Mouse (Mus musculus): Measurements from ENCODE around the gene Tmem239.

Tmem239 gene

DNA sequence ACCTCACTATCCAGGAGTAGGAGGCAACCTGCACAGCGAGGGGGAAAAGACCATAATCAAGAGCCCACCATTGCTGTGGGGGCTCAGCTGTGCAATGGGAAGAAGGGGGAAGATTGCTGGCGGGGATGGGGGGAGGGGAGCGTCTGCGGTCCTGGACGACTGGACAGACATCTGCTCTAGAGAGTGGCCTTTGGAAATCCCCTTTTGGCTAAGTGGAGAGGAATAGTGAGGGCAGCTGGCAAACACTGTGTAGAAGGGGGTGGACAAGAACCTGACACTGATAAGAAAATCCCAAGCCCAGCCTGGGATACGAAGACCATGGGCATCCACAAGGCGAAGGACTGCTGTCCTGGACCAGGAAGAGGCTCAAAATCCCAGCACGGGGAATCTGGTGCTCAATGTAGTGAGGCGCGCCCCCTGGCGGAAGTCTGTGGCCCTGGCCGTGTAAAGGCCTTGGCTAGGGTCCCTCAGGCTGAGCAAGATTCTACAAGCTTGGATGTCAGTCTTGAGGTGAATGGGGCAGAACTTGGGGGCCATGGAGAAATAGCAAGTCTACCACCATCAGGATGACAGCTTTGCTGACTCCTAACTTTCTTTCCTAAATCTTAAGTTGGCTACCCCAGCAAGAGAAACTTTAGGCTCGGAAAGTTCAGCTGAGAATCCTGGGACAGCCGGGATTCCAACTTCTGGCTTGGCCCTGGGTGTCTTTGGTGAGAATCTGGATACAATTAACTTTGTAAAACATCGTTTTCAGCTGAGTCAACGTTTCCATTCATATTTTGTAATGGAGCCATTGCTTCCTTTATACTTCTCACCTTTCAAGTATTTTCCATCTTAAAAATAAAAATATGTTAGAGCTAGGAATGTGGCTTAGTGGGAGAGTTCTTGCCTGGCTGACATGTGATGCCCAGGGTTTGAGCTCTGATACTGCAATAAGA, 5.5 kb downstream of the Tmem239 start:
- DNase-seq = peak; percentile 61

DNA sequence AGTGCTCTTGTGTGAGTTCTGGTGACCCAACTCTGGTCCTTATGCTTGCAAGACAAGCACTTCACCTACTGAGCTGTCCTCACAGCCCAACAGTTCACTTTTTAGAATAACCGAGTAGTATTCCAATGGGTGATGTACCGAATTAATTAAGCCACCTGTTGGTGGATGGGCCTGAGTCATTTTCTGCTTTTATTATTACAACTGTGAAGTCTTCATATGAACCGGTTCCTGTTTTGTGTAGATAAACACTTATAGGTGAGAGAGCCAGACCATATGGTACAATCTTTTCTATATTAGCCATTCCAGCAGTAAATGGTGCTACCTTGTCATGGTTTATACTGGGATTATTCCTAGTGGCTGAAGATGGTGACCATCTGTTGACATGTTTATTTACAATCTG, 6.5 kb downstream of the Tmem239 start:
- DNase-seq = no peak

DNA sequence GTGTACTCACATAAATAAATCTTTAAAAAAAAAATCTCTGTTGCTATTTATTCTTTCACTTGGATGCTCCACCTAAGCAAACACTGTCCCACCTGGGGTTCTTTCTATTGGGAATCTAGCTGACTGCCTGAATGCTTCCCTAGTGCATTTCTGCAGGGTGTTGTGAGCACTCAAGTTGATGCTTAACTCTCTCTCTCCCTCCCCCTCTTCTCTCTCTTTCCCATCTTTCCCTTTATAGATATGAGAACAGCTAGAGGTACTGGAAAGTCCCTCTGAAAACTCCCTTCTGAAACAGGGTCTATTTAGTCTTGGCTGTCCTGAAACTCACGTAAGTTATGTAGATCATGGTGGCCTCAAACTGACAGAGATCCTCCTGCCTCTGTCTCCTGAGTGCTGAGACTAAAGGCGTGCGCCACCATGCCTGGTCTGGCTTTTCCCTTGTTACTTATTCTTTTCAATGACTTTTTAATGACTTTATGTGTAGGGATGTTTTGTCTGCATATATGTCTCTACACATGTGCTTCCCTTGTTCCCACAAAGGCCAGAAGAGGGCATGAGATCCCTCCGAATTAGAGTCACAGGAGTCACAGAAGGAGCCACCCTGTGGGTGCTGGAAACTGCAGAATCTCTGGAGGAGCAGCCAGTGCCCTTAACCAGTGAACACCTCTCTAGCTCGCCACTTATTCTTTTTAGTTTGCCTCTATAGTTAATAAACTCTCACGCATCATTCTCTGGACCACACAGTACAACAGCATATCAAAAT, 8.0 kb downstream of the Tmem239 start:
- DNase-seq = no peak

DNA sequence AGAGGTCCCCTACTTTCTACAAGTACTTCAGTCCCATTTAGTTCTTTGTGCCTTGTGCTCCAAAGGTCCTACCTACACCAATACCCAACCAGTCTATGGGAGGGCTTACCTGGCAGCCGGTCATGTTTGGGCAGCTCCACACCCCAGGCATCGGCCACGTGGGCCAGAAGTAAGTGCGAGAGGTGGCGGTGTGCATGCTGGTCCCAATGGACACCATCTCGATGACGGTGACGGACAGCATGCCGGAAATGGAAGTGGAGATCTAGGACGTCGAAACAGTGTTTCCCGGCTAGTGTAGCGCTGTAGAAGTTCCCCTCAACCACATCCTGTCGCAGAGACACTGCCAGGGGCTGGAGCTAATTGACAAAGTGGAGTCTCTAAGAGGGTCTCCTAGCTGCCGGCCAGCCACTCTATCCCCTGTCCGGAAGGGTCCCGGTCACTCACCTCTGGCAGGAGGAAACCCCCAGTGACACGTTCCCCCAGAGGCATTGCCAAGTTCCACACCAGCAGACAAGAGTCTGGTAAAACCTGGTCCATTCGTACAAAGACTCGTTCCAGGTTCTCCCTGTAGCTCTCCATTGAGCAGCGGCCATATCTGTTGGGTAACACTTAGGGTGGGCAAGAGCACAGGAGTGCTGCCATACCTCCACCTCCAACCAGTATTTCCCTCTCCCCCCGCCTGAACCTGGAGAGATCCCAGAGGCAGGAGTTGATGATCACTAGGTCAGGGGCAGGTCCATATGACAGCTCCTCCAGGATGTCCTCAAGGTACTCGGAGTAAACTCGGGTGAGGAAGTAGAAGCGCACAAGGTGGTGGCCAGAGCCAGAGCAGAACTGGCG, 15.7 kb downstream of the Tmem239 start:
- DNase-seq = no peak

DNA sequence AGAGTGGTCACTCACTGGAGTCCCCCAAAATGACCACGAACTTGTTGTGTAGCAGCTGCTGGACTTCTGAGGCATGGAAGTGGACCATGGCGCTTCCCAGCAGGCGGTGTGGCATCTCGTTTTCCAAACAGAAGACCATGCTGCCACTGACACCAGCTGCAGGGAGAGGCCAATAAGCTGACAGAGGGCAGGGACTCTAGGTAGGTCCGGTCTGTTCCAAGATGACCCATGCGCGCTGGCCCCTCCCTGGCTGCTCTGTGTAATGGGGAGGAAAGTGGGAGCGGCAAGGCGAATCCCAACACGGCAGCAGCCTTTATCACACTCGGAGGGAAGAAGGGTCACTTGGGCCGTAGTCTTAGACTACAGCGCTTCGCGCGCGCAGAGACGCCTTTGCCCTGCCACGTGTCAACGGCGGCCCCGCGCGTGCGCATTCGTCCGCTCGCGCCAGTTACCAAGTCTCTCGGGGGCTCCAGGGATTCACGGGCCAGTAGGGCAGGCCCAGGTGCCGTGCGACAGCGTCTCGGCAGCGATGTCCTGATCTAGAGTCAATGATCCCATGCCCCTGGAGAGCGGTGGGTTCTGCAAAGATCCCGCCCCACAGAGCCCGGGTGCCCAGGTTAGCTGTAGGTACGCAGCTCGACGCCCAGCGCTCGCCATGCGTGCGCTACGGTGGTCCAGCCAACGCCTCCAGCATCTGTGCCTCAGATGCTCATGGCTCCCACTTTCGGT, 17.3 kb downstream of the Tmem239 start:
- DNase-seq = no peak

DNA sequence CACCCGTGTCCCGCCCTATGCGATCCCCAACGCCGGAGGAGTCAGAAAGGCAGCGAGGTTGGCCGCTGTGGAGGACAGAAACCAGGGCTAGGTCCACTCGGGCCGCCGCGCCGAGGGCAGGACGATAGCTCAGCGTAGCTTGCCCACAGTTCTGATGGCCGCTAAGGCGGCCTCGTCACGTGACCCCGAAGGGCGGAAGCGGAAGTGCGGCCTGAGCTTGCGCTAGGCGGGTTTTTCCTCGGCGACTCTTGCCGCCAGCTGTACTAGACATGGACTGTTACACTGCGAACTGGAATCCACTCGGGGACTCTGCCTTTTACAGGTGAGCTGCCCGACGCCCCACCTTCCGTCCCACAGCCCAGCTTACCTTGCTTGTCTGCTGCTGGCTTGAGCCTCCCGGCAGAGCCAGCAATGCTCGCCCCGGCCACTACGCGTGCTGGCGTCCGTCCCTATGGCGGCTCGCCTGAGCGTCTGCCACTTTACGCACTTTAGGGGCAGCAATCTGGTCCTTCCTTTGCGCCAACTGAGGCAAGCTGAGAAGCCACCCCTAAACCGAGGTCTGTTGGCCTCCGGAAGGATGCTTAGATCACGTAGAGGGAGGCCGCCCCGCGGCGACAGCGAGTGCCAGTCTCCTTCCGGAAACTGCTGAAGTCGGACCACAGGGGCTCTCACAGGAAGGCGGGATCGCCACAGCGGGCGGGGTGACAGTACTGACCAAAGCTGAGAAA, 18.0 kb downstream of the Tmem239 start, which contains the start of the genes Vps16 and Pced1a:
Gene Vps16 (plus strand): TSS at position 214 of the 728 bp plus-strand sequence.
Gene Pced1a (minus strand): TSS at position 576 of the 728 bp plus-strand sequence.
- peak; percentile 95 for DNase-seq

DNA sequence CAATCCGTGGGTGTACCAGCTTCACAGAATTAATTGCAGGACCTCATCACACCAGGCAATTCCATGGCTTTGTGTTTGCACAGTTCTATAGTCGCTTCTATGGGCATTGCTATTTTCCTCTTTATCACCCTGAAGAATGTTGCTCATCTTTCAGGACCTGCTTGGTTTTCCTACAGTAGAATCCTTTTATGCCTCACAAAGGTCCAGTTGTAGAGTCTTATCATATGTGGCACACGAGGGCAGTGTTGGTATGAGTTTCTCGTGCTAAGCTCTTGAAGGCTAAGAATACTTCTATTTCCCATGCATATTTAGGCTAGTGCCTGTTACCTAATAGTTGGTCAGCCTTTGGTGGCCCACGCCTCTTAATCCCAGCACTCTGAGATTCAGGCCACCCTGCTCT, 18.8 kb downstream of the Tmem239 start:
- DNase-seq = no peak

DNA sequence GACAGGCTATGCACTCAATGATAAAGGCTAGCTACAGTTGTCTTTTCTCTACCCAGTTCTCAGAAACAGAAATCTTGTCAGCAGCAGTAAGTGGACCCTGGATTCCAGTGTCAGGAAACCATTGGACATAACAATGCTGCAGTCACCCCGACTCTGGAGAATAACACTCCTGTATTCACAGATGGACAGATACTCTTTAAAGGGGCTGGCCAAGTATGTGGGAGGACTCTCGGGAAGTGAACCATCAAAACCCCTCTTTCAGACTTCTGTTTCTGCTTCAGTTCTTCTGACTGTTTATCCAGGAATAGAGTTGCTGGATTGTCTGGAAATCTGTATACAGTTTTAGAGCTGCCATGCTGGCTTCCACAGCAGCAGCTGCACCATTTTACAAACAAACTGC, 23.6 kb downstream of the Tmem239 start:
- DNase-seq = no peak

DNA sequence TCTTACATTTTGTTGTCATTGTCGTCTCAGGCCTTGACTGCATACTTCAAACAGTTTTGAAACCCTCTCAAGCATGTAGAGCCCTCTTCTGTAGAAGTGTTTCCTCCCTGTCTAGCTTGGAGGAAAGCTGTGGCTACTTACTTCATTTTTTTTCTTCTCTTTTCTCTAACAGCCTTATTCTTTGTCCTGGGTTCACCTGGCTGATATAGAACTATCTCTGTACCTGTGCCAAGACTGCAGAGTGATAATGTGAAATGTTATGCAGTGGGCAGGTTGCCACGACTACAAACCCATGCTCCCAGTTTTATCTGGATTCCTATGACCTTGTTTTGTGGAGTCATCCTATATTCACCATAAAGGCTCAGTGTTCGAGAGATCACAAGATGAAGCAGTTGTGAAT, 24.2 kb downstream of the Tmem239 start:
- no peak for DNase-seq

DNA sequence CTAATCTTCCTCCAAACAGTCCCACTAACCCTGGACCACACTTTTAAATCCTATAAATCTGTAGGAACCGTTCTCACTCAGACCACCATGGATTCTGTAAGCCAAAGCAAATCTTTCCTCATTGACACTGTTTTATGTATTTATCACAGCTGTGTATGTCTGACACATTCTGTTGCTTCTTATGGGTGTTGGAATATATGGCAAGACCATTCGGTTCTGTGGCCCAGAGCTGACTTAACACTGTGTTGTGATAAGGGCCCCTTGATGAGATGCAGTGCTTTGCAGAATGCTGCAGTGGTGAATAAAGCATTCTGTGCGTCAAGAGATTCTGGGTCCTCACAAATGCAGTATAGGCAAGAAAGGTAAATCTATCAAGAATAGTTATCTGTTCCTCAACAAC, 25.9 kb downstream of the Tmem239 start:
- DNase-seq = no peak

DNA sequence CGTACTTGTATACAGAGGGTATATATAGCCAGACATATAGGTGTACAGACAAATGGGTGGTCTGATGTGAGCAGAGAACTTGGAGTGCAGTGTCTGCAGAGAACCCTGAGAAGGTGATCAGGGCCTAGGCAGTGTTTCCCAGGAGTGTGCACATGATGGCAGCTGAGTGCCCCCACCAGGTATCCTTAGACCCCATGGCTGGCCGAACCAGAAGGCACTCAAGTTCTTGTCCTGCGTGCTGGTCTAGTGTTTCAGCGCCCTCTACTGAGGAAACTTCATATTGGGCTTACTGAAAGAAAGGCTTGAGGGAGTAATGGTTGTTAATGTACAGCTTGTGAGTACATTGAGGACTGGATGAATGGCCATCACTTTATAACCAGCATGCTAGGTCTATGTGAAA, 26.9 kb downstream of the Tmem239 start:
- peak; percentile 21 for DNase-seq

DNA sequence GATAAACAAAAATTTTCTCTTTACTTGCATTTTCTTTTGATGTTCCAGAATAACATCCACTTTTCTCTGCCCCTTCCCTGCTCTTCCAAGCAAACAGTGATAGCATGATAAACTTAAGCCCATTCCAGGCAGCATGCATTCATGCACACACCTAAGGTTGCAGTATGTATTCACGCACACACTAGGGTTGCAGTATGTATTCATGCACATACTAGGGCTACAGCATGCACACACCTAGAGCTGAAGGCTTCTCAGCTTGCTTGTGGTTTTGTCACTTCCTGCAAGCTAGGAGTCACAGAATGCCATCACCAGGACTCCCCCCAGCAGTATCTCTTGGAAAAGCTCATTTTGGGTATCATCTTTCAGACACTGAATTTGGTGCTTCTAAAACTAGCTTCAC, 30.5 kb downstream of the Tmem239 start:
- DNase-seq = no peak

DNA sequence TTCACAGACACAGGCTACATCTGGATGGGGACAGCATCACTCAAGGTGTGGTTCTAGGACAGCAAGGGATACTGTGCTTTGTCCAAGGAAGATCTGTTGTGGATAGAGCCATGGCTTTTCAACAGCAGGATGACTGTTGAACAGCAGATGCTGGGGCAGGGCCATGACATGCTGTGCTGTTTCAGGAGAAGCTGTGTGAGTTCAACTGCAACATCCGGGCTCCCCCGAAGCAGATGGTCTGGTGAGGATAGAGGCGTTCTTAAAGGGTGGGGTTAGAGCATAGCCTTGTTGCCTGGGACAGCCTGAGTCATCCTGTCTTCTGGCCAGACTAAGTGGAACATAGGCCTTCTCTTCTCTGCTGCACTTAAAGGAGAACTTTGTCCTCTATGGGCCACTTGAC, 32.6 kb downstream of the Tmem239 start:
- DNase-seq = no peak

DNA sequence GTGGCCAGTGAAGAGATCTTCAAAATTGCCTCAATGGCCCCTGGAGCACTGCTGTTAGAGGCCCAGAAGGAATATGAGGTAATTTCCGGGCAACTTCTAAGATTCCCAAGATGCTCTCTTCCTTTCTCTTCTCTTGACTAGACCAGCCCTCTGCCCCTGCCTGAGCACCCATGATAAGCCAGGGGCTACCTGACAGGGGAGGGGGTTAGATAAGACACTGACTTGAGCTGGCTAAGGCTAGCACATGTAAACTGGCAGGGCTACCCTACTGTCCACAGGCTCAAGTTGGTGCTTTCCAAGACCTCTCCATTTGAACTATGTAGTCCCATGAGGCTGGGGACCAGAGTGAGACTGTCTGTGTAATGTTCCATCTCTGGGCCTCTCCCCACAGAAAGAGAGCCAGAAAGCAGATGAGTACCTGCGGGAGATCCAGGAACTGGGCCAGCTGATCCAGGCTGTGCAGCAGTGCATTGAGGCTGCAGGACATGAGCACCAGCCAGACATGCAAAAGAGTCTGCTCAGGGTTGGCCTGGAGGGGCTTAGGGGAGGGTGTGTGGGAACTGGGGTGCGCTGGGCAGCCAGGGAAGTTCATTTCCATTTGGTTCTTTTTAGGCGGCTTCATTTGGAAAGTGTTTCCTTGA, 33.7 kb downstream of the Tmem239 start:
- DNase-seq = no peak

DNA sequence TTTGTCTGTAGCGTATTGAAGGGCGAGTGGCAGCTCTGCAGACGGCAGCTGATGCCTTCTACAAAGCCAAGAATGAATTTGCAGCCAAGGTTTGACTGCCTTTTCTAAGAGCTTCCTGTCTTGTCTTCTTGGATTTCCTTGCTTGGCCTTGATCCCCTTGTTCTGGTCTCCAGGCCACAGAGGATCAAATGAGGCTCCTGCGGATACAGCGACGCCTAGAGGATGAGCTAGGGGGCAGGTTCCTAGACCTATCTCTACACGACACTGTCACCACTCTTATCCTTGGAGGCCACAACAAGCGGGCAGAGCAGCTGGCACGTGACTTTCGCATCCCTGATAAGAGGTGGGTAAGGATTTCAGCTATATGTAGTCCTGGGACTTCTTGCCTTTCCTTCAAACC, 35.9 kb downstream of the Tmem239 start:
- no peak for DNase-seq

DNA sequence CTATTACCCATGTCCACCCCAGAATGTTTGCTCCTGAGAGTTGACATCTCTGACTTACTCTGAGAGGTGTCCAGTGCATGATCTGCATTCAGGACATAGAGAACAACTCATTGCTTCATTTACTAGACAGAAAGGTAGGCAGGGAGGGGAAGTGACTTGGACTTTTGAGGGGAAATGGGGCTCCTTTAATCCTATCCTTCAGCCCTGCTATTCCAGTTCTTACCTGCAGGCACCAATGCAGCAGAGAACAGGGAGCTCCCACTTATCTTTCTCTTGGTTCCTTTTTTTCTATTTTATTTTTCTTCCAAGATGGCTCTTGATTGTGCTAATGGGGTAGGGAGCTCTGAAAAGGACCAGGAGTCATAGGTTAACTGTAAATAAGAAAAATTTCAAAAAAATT, 42.2 kb downstream of the Tmem239 start:
- no peak for DNase-seq

DNA sequence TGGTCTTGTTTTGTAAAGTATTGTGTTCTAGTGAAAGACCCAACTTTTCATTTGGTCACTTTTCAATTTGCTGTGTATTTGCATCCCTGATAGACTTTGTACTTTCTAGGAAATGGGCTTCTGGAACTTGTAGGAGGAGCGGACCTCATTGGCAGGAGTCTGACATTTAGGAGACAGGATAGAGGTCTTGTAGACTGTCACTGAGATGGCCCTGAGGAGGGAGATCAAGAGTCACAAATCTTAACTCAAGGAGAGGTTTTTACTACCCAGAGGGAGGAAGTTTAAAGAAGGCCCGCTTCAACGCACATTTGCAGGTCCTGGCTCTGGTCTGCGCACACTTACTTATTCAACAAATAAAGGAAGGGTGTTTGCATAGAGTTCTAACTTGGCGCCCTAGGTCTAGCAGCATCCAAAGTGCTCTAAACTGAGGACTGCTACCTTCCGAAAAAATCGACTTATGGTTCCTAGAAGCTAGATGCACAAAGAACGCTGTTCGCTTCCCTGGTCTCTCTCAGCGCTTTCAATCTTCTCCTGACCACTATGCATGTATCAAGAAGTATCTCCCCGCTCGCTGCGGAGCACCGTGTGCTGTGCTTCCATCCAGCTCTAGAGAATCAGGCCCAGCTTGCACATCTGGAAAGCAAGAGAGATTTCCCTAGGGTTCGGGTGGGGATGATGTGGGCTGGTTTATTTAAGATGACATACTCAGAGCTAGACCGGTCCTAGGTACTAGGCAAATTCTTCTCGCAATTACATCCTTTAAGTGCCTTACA, 42.9 kb downstream of the Tmem239 start:
- DNase-seq = no peak

DNA sequence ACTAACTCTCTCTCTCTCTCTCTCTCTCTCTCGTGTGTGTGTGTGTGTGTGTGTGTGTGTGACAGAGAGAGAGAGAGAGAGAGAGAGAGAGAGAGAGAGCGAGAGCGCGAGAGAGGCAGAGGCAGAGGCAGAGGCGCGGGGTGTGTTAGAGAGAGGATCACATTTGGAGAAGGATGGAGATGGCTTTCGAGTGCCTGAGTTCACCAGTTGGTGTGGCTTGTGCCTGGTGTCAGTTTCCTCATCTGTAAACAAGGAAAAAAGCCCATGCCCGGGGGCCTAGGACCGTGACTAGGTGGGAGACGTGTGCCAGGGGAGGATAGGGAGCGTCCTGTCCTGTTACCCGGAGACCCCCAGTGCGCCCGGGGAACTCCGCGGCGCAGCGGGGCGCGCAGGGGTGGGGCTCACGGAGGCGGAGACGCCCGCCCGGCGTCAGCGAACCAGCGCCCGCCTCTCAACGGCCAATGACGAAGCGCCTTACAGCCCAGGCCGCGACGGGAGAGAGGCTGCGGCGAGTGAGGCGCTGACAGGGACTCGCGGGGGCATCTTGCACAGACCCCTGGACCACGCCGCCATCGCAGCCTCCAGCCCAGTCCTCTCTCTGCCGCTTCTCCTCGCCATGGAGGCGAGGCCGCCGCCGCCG, 43.6 kb downstream of the Tmem239 start, which contains the start of gene Ptpra:
Gene Ptpra (plus strand): TSS at position 485 of the 640 bp plus-strand sequence.
- DNase-seq = peak; percentile 94

DNA sequence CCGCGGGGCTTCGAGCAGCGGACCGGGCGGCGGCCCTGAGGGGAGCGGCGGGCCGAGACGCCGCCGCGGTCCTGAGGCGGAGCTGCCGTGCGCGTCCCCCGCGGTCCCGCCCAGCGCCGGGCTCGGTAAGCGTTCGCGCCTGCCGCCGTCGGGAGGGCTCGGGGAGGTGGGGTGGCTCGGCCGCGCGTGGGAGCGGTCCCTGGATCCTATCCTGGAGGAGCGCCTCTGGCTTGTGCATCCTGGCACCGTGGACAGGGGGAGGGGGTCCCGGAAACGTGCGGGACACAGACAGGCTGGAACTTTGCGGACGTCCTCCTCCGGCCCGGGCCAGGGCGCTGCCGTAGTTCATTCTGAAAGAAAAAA, 44.1 kb downstream of the Tmem239 start:
- peak; percentile 87 for DNase-seq
